Mouse (Mus musculus) MEL (cell line): ENCODE data around the gene Stard10. TPM values are rescaled to one million over a fixed set of nuclear protein-coding genes. Genes with fewer than 3 reads are reported as not detected.

Source experiments
- DNase-seq: peaks from one replicate; pipeline ENCODE4 v3.0.0; 2011; ENCODE audit warnings: low read depth, low spot score
- H3K27ac ChIP-seq: 2 replicates; pipeline ENCODE4 v1.5.1; 2012; ENCODE audit warnings: low read depth, mild to moderate bottlenecking, control low read depth, low read length, moderate library complexity; ENCODE audit not compliant: control insufficient read depth
- H3K27me3 ChIP-seq, 2 experiments: fragments of 150-350 bp in 1 of 2; sonication (generic) in 1 of 2; 2 replicates each; pipeline ENCODE4 v1.6.1; 2012; ENCODE audit warnings: low read length in 2 of 2, mild to moderate bottlenecking in 2 of 2, improper control_type of control experiment in 1 of 2, moderate library complexity in 1 of 2; ENCODE audit not compliant: insufficient read depth in 2 of 2, control insufficient read depth in 1 of 2
- H3K36me3 ChIP-seq, 2 experiments: 2 replicates each; pipeline ENCODE4 v1.6.1; 2012 to 2014; ENCODE audit warnings: low read length in 2 of 2, improper control_type of control experiment in 1 of 2, inconsistent platforms in 1 of 2, mild to moderate bottlenecking in 1 of 2; ENCODE audit not compliant: insufficient read depth in 2 of 2, control insufficient read depth in 1 of 2
- H3K4me1 ChIP-seq, 2 experiments: fragments of 150-350 bp in 1 of 2; sonication (generic) in 1 of 2; 2 replicates each; pipeline ENCODE4 v1.6.1; 2012; ENCODE audit warnings: low read length in 2 of 2, improper control_type of control experiment in 1 of 2, mild to moderate bottlenecking in 1 of 2; ENCODE audit not compliant: insufficient read depth in 2 of 2, control insufficient read depth in 1 of 2
- H3K4me3 ChIP-seq, 2 experiments: fragments of 150-350 bp in 1 of 2; sonication (generic) in 1 of 2; 2 replicates each; pipeline ENCODE4 v1.5.1; 2012; ENCODE audit warnings: low read depth in 2 of 2, low read length in 2 of 2, mild to moderate bottlenecking in 2 of 2, moderate library complexity in 2 of 2, control low read depth in 1 of 2, improper control_type of control experiment in 1 of 2; ENCODE audit not compliant: control insufficient read depth in 1 of 2, insufficient read depth in 1 of 2
- H3K79me2 ChIP-seq: 2 replicates; pipeline ENCODE4 v1.6.1; 2012; ENCODE audit warnings: mild to moderate bottlenecking, low read length, moderate library complexity; ENCODE audit not compliant: control insufficient read depth, poor library complexity, insufficient read depth
- H3K9ac ChIP-seq: 2 replicates; pipeline ENCODE4 v1.6.1; 2012; ENCODE audit warnings: low read depth, mild to moderate bottlenecking, control low read depth, low read length, moderate library complexity; ENCODE audit not compliant: control insufficient read depth, poor library complexity, severe bottlenecking
- H3K9me3 ChIP-seq: fragments of 150-350 bp; sonication (generic); replicated peaks from 2 replicates; pipeline ENCODE4 v1.6.1; 2012; ENCODE audit warnings: mild to moderate bottlenecking, low read length, improper control_type of control experiment, moderate library complexity; ENCODE audit not compliant: insufficient read depth
- BHLHE40 ChIP-seq: IDR thresholded peaks from 2 replicates; pipeline ENCODE4 v1.6.1; 2012; ENCODE audit warnings: low read depth, mild to moderate bottlenecking, inconsistent platforms, low read length, improper control_type of control experiment, borderline replicate concordance
- CHD1 ChIP-seq: IDR thresholded peaks from 2 replicates; pipeline ENCODE4 v1.6.1; 2012; ENCODE audit warnings: low read depth, mild to moderate bottlenecking, inconsistent platforms, low read length, improper control_type of control experiment
- CTCF ChIP-seq, 3 experiments: IDR thresholded peaks in 2 of 3; conservative IDR thresholded peaks in 1 of 3; 2 replicates each; pipeline ENCODE4 v1.5.1; 2011 to 2012; ENCODE audit warnings: low read length in 3 of 3, low read depth in 2 of 3, mild to moderate bottlenecking in 2 of 3, improper control_type of control experiment in 1 of 3, inconsistent platforms in 1 of 3, mixed read lengths in 1 of 3, moderate library complexity in 1 of 3; ENCODE audit not compliant: control insufficient read depth in 1 of 3, insufficient read depth in 1 of 3, poor library complexity in 1 of 3, severe bottlenecking in 1 of 3
- EP300 ChIP-seq, 2 experiments: IDR thresholded peaks; 2 replicates each; pipeline ENCODE4 v1.6.1; 2011; ENCODE audit warnings: improper control_type of control experiment in 2 of 2, low read length in 2 of 2, low read depth in 1 of 2, mild to moderate bottlenecking in 1 of 2
- ETS1 ChIP-seq: IDR thresholded peaks from 2 replicates; pipeline ENCODE4 v1.6.1; 2012; ENCODE audit warnings: low read depth, mild to moderate bottlenecking, inconsistent platforms, low read length, improper control_type of control experiment, moderate library complexity
- GATA1 ChIP-seq: IDR thresholded peaks from 2 replicates; pipeline ENCODE4 v1.6.1; 2011; ENCODE audit warnings: low read depth, low read length, improper control_type of control experiment
- JUND ChIP-seq: IDR thresholded peaks from 2 replicates; pipeline ENCODE4 v1.6.1; 2011; ENCODE audit warnings: low read depth, mild to moderate bottlenecking, improper control_type of control experiment, low read length
- MAX ChIP-seq: IDR thresholded peaks from 2 replicates; pipeline ENCODE4 v1.6.1; 2011; ENCODE audit warnings: low read length, improper control_type of control experiment
- MEF2A ChIP-seq: IDR thresholded peaks from 2 replicates; pipeline ENCODE4 v1.6.1; 2014; ENCODE audit warnings: low read depth, mild to moderate bottlenecking, inconsistent platforms, low read length, improper control_type of control experiment; ENCODE audit not compliant: poor library complexity, insufficient replicate concordance, severe bottlenecking; ENCODE audit errors: extremely low read depth
- MXI1 ChIP-seq: IDR thresholded peaks from 2 replicates; pipeline ENCODE4 v1.6.1; 2011; ENCODE audit warnings: mild to moderate bottlenecking, low read depth, low read length, improper control_type of control experiment
- NELFE ChIP-seq: IDR thresholded peaks from 2 replicates; pipeline ENCODE4 v1.6.1; 2011; ENCODE audit warnings: low read depth, low read length, improper control_type of control experiment
- POLR2A ChIP-seq, 2 experiments: IDR thresholded peaks; 2 replicates each; pipeline ENCODE4 v1.6.1; 2011 to 2012; ENCODE audit warnings: low read length in 2 of 2, mild to moderate bottlenecking in 2 of 2, control low read depth in 1 of 2, improper control_type of control experiment in 1 of 2, low read depth in 1 of 2, moderate library complexity in 1 of 2; ENCODE audit not compliant: control insufficient read depth in 1 of 2, insufficient read depth in 1 of 2, poor library complexity in 1 of 2
- POLR2AphosphoS2 ChIP-seq: IDR thresholded peaks from 2 replicates; pipeline ENCODE4 v1.6.1; 2011; ENCODE audit warnings: low read length, improper control_type of control experiment
- POLR2AphosphoS5 ChIP-seq: IDR thresholded peaks from 2 replicates; pipeline ENCODE4 v1.6.1; 2012; ENCODE audit warnings: low read depth, borderline replicate concordance, mild to moderate bottlenecking, inconsistent platforms, low read length, moderate library complexity, mixed read lengths
- RCOR1 ChIP-seq: IDR thresholded peaks from 2 replicates; pipeline ENCODE4 v1.6.1; 2012; ENCODE audit warnings: low read depth, mild to moderate bottlenecking, inconsistent platforms, low read length, improper control_type of control experiment
- SIN3A ChIP-seq: IDR thresholded peaks from 2 replicates; pipeline ENCODE4 v1.6.1; 2012; ENCODE audit warnings: low read length, improper control_type of control experiment, inconsistent platforms
- TAL1 ChIP-seq: IDR thresholded peaks from 2 replicates; pipeline ENCODE4 v1.6.1; 2012; ENCODE audit warnings: mild to moderate bottlenecking, inconsistent platforms, low read length, moderate library complexity, mixed read lengths
- TCF12 ChIP-seq: IDR thresholded peaks from 2 replicates; pipeline ENCODE4 v1.6.1; 2014; ENCODE audit warnings: low read depth, mild to moderate bottlenecking, inconsistent platforms, low read length, improper control_type of control experiment, moderate library complexity
- USF1 ChIP-seq: IDR thresholded peaks from 2 replicates; pipeline ENCODE4 v1.6.1; 2014; ENCODE audit warnings: low read depth, mild to moderate bottlenecking, inconsistent platforms, low read length, improper control_type of control experiment, moderate library complexity
- polyA plus RNA-seq, 2 experiments: library from polyadenylated mRNA; stranded (reverse) in 1 of 2; unstranded in 1 of 2; fragments of >175 nt in 1 of 2; fragments of >200 nt in 1 of 2; gene quantifications; 2 replicates each; pipeline versions ENCODE4 v1.2.1 to v1.2.4; 2012; ENCODE audit warnings: low replicate concordance in 2 of 2, low read depth in 1 of 2; ENCODE audit not compliant: insufficient read length in 2 of 2, insufficient read depth in 1 of 2, missing spikeins in 1 of 2
- total RNA-seq: library from RNA; depleted of rRNA; stranded (reverse); fragments of 300-350 nt; gene quantifications from 2 replicates; pipeline ENCODE4 v1.2.3, GENCODE M21; 2012

The Stard10 gene
- total and polyA plus RNA-seq, 3 experiments = 9.3 to 17.9 TPM; not detected in 1

DNA sequence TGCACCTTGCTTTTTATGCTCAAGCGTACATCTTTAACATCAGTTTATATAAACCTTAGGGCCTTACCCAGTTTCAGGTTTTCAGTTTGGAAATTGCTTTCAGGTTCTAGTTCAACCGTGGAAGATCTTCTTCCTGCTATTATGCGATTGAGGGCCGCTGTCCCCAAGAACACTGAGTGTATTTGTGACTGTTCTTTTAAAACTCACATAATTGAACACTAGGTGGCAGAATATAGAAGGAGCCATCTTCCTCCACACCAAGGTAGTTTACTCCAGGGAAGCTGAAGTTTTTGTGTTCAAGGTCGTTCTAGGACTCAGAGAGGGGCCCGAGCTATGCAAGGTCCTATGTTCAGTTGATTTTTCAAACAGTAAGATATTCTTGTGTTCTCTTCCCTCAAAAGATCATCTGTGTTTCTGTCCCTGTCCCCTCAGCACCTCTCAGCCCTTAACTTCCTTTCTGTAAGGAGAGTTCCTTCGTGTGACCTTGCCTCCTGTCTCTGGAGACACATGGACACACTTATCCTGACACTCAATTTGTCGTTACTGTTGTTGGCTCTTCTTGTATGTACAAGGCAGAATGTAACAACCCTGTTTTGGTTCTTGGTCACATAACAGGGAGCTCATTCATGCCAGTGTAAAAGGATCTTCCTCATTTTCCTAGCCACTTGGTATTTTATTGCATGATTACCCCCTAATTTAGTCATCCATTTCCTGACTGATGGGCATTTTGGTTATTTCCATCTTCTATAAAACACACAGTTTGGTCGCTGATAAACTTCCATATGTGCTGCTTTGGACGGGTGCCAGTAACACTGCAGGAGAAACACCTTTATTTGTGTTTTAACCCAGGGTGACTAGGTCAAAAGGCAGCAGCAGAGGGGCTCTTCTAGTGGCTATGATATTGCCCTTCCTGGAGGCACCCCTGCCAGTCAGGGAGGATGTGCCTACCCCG is 51.3 kb downstream of the Stard10 start:
- Histone ChIP-seq H3K4me1 (peaks cover 21 to 29% of the 10 kb centered on the region in 2 experiments), H3K27me3 (no peaks in the 10 kb centered on the region), H3K9ac (0 out of 2 replicates have a peak overlapping the region, but pooled peaks have one; percentile 29), H3K36me3 (peaks cover 0 to 28% of the 10 kb centered on the region in 2 experiments; a peak in 2 of 4 replicates), H3K27ac (peak overlapping the region; percentile 76), H3K79me2 (no peaks in the 10 kb centered on the region)
- DNase-seq = peak; percentile 64
- TF ChIP-seq MEF2A (peak; percentile 38; the same call in 1 of the 2 replicates), POLR2AphosphoS2 (no peak), BHLHE40 (peak; percentile 10; the same call in 1 of the 2 replicates), NELFE (no peak), CHD1 (no peak), POLR2A (IDR thresholded peaks at IDR 0.05; ENCODE audit: control insufficient read depth in 1 of 2, insufficient read depth in 1 of 2, low read depth in 1 of 2, low read length in 2 of 2, poor library complexity in 1 of 2) (no peak), TCF12 (no peak; the same call in 1 of the 2 replicates), JUND (no peak), CTCF (IDR thresholded peaks at IDR 0.05 in 2 of 3, conservative IDR thresholded peaks at IDR 0.05 in 1 of 3; ENCODE audit: control insufficient read depth in 1 of 3, insufficient read depth in 1 of 3, low read depth in 2 of 3, low read length in 3 of 3, poor library complexity in 1 of 3, severe bottlenecking in 1 of 3) (peak in 1 of 3 experiments; percentile 49; a peak in 4 of 6 replicates), ETS1 (peak; percentile 92), MAX (peak; percentile 75; the same call in 1 of the 2 replicates), POLR2AphosphoS5 (no peak), USF1 (peak; percentile 26; the same call in 1 of the 2 replicates), GATA1 (peak; percentile 51; the same call in 1 of the 2 replicates), RCOR1 (peak; percentile 60; the same call in 1 of the 2 replicates), TAL1 (no peak), EP300 (IDR thresholded peaks at IDR 0.05; ENCODE audit: low read depth in 1 of 2, low read length in 2 of 2) (peak; percentile 68 to 77), SIN3A (peak; percentile 65), MXI1 (peak; percentile 40; the same call in 1 of the 2 replicates)
- TF ChIP-seq, all 39 proteins: peak for 11
- Histone ChIP-seq H3K4me3 (no peak overlapping the region), H3K9me3 (no peaks in the 10 kb centered on the region)
